Mouse (Mus musculus) adrenal gland, postnatal 14 days (tissue): Measurements from ENCODE around the gene Fbxo4. TPM values are rescaled to one million over a fixed set of nuclear protein-coding genes. Genes with fewer than 3 reads are reported as not detected.

Source experiments
- DNase-seq: peaks from one replicate; pipeline ENCODE4 v3.0.0; 2021; ENCODE audit warnings: mixed read lengths
- long read RNA-seq, 2 experiments: library from polyadenylated mRNA; stranded (forward); transcript quantifications; one replicate each; pipeline ENCODE4 v2.0.0; 2021
- total RNA-seq: library from RNA; stranded (reverse); gene quantifications from 2 replicates; pipeline ENCODE4 v1.2.3, GENCODE M21; 2021

The Fbxo4 gene
- total RNA-seq = 16.7 and 18.4 TPM in 2 replicates
- long read RNA-seq, experiment 1, transcript Fbxo4-201 (7 exons, 1,565 nt) = major isoform, 35 of 44 reads
- long read RNA-seq, experiment 1, partial matches to known transcripts = 3 of 44 reads
- long read RNA-seq, experiment 1, other reads (novel, unspliced or antisense) = 5 of 44 reads
- long read RNA-seq, experiment 2, transcript Fbxo4-201 (7 exons, 1,565 nt) = major isoform, 19 of 37 reads
- long read RNA-seq, experiment 2, partial matches to known transcripts = 14 of 37 reads
- long read RNA-seq, experiment 2, other reads (novel, unspliced or antisense) = 4 of 37 reads

GRCm38 (mm10) chr15:3979061-3979848 is at the start of gene Fbxo4:
Fbxo4 (minus strand) TSS chr15:3979573.
- peak; percentile 94 for DNase-seq

GRCm38 (mm10) chr15:4028960-4029359 is 49.6 kb upstream of the Fbxo4 start:
- no peak for DNase-seq

GRCm38 (mm10) chr15:4028411-4028700 is 49.0 kb upstream of the Fbxo4 start:
- no peak for DNase-seq

- no peak for DNase-seq
These were observed 48.5 kb upstream of the Fbxo4 start for GRCm38 (mm10) chr15:4027671-4028410.

GRCm38 (mm10) chr15:4026831-4027584 is 47.6 kb upstream of the Fbxo4 start:
- peak; percentile 88 for DNase-seq

GRCm38 (mm10) chr15:4026231-4026773 is 46.9 kb upstream of the Fbxo4 start, which contains the start of gene Oxct1:
Oxct1 (plus strand) TSS chr15:4026383.
- DNase-seq = peak; percentile 92

GRCm38 (mm10) chr15:4025508-4025904 is 46.1 kb upstream of the Fbxo4 start:
- peak; percentile 18 for DNase-seq

- no peak for DNase-seq
These were observed 45.5 kb upstream of the Fbxo4 start for GRCm38 (mm10) chr15:4024726-4025507.

GRCm38 (mm10) chr15:4023747-4024146 is 44.4 kb upstream of the Fbxo4 start:
- DNase-seq = no peak

GRCm38 (mm10) chr15:4020711-4021110 is 41.3 kb upstream of the Fbxo4 start:
- DNase-seq = no peak

- no peak for DNase-seq
These were observed 34.5 kb upstream of the Fbxo4 start for GRCm38 (mm10) chr15:4013873-4014272.

GRCm38 (mm10) chr15:4000536-4000935 is 21.2 kb upstream of the Fbxo4 start:
- no peak for DNase-seq

GRCm38 (mm10) chr15:3999144-3999543 is 19.8 kb upstream of the Fbxo4 start:
- DNase-seq = peak; percentile 26

GRCm38 (mm10) chr15:3996267-3997010 is 17.1 kb upstream of the Fbxo4 start:
- DNase-seq = no peak

- peak; percentile 99 for DNase-seq
These were observed 16.3 kb upstream of the Fbxo4 start, which contains the start of gene AW549877 for GRCm38 (mm10) chr15:3995448-3996266. AW549877 (minus strand) TSS chr15:3995744.

GRCm38 (mm10) chr15:3994852-3995447 is 15.6 kb upstream of the Fbxo4 start:
- no peak for DNase-seq

GRCm38 (mm10) chr15:3987981-3988380 is 8.6 kb upstream of the Fbxo4 start:
- peak; percentile 74 for DNase-seq

GRCm38 (mm10) chr15:3984876-3985275 is 5.5 kb upstream of the Fbxo4 start:
- DNase-seq = peak; percentile 45

- DNase-seq = no peak
These were observed 3.4 kb upstream of the Fbxo4 start for GRCm38 (mm10) chr15:3982732-3983131.
